Mouse (Mus musculus) cerebellum, postnatal 36 days (tissue): ENCODE data around the gene Krt42.
"Not testable (repeated sequence)": the region's sequence is repeated elsewhere in the genome, so short reads cannot be mapped to it uniquely, and the experiment has no call there.

Experiments
- DNase-seq, 2 experiments: peaks; one replicate each; pipeline ENCODE4 v3.0.0; 2021 to 2022; ENCODE audit warnings: mixed read lengths in 2 of 2

The Krt42 gene

GRCm38 (mm10) chr11:100277726-100278480, 8.2 kb upstream of the Krt42 start:
- DNase-seq, result no peak

- no peak for DNase-seq
Measured at GRCm38 (mm10) chr11:100275466-100275865, 5.8 kb upstream of the Krt42 start.

- DNase-seq, result no peak
Measured at GRCm38 (mm10) chr11:100274719-100275118, 5.0 kb upstream of the Krt42 start.

GRCm38 (mm10) chr11:100271878-100272277, 2.2 kb upstream of the Krt42 start:
- DNase-seq, result no peak

- no peak for DNase-seq
Measured at GRCm38 (mm10) chr11:100262058-100262980, 7.4 kb downstream of the Krt42 start.

GRCm38 (mm10) chr11:100261235-100261605, 8.5 kb downstream of the Krt42 start:
- no peak for DNase-seq

GRCm38 (mm10) chr11:100260514-100261234, 9.0 kb downstream of the Krt42 start, which contains the start of gene Krt17:
Gene Krt17 (minus strand): TSS chr11:100261029.
- DNase-seq, result no peak

- no peak for DNase-seq
Measured at GRCm38 (mm10) chr11:100259079-100259478, 10.6 kb downstream of the Krt42 start.

- DNase-seq, result no peak
Measured at GRCm38 (mm10) chr11:100257967-100258366, 11.7 kb downstream of the Krt42 start.

GRCm38 (mm10) chr11:100255514-100255913, 14.2 kb downstream of the Krt42 start:
- no peak for DNase-seq

GRCm38 (mm10) chr11:100254360-100255090, 15.1 kb downstream of the Krt42 start:
- no peak for DNase-seq

- DNase-seq, result no peak
Measured at GRCm38 (mm10) chr11:100248852-100249465, 20.7 kb downstream of the Krt42 start, which contains the start of gene Krt16. Gene Krt16 (minus strand): TSS chr11:100248902.

- not testable (repeated sequence) for DNase-seq
Measured at GRCm38 (mm10) chr11:100246471-100246870, 23.2 kb downstream of the Krt42 start.

GRCm38 (mm10) chr11:100240272-100240671, 29.4 kb downstream of the Krt42 start:
- DNase-seq, result not testable (repeated sequence)

- DNase-seq, result no peak
Measured at GRCm38 (mm10) chr11:100221741-100222140, 47.9 kb downstream of the Krt42 start.

GRCm38 (mm10) chr11:100219304-100219703, 50.4 kb downstream of the Krt42 start:
- DNase-seq, result no peak
